Mouse (Mus musculus) ovary, postnatal 14 days (tissue): ENCODE measurements around the gene Tmem270.

ENCODE experiments used
- DNase-seq: peaks from one replicate; pipeline ENCODE4 v3.0.0; 2022; ENCODE audit warnings: low spot score

The Tmem270 gene

GRCm38 (mm10) chr5:134929988-134930387 is 23.5 kb upstream of the Tmem270 start:
- DNase-seq: no peak

DNA sequence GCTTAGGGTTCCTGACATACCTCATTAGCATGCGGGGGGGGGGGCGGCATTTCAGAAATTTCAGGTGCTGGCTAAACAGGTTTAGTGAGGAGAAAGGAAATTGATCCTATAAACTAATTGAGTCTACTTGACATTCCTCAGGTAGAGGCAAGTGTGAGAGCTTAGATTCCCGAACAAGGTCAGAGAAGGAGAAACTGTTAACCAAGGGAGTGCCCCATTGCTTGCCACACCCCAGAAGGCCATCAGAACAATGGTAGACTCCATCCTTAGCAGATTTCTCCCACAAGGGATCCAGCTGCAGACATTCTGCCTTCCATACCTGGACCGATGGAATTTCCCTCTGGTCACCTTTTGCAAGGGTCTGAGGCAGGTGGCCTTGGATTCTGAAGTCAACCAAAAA is 20.2 kb upstream of the Tmem270 start:
- DNase-seq: no peak

DNA sequence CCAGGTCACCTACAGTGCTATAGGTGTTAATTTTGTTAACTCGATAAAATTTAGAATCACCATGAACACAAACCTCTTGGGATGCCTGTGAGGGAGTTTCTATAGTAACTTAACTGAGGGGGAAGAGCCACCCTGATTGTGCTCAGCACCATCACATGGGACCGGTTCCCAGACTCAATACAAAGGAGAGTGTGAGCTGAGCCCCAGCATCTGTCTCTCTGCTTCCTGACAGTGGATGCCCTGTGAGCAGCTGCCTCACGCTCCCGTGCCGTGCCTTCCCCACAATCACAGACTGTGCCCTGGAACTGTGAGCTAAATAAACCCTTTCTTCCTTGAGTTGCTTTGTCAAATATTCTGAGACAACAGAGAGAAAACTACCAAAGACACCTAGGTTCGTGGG is 16.6 kb upstream of the Tmem270 start:
- no peak for DNase-seq

GRCm38 (mm10) chr5:134921106-134921505 is 14.6 kb upstream of the Tmem270 start:
- no peak for DNase-seq

DNA sequence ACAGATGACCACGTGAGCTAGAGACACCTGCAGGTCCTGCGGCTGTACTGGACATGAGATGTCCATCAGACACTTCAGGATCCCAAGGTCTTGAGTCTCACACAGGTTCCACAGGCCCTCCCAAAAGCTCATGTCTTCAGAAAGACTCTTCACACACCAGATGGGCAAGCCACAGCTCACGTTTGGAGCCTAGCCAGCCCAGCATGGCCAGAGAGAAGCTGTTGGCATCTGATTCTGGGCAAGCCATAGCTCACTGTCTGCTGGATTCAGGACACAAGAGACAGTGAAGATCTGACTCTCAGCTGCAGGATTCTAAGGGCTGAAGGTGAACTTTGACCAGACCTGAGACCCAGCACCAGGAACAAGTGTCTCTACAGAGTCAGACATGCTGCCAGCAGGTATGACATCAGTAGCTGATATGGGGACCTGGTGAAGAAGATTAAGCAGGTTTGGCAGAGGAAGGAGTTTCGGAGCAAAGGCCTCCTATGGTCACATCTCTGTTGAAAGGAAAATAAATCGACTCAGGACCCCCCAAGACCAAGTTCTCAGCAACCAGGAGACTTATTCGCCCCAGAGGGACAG is 13.7 kb upstream of the Tmem270 start:
- DNase-seq: no peak

DNA sequence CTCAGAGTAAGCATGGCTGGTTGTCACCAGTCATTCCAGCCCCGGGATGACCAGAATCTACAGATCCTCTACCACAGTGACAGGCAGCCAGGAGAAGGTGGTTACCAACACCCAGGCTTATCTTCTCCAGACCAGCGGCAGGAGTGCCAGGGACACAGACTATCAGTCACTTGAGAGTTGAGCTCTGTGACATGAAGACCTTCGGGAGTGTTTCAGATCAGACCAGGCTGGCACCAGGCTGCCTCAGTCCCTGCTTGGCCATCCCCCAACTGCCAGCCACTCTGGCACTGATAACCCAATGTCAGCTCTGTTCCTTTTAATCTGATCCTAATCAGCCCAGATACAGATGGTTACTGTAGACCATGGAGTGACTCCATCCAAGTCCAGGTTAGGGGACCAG is 12.6 kb upstream of the Tmem270 start:
- DNase-seq: no peak

DNA sequence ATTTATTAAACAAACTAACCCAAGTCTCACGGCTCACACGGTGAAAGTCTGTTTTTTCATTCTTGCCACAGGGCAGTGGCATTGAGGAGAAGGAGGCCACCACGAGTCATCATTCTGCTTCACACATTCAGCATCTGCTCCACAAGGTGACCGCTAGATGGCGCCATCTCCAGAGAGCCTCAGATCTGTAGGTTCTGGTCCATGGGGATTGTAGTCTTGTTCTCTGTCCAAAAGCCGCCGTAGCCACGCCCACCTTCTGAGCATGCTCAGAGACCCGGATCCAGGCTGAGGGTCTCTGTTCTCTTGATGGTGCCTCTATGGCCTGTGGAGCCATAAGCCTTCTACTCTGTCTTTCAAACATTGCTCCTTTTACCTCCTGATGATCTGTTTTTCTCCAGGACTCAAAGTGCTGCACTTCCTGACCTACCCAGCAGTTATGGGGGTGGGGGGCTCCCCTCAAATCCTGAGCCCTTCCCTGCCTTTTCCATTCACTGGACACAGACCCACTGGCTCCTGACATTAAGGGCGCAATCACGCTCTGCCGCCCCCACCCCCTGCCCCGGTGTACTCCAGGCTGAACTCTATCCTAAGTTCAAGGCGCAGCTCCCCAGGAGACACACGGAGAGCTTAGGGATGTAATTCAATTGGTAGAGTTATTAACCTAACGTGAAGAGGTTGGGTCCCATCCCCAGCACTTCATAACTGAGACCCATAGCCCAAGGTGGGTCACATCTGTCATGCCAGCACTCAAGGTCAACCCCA is 11.7 kb upstream of the Tmem270 start:
- DNase-seq: peak; percentile 63

GRCm38 (mm10) chr5:134915311-134915710 is 8.8 kb upstream of the Tmem270 start, which contains the start of gene Cldn13:
Gene Cldn13, minus strand, starts transcription at chr5:134915526.
- no peak for DNase-seq

- DNase-seq: no peak
These were observed 8.0 kb upstream of the Tmem270 start for GRCm38 (mm10) chr5:134914510-134914909.

DNA sequence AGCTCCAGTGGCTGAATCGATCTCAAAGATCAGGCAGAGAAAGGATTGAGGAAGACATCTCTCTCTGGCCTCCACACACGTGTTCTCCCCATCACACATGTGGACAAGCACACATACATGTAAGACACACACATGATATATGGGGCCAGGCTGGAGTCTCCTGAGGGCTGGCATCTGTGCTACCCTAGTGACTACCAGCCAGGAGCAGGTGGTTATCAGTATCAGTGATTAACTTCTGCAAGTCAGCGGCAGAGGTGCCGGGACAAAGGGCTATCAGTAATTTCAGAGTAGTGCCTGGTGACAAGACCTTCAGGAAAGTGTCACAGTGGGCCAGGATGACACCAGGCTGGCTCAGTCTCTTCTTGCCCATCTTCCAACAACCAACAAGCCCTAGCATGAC is 7.2 kb upstream of the Tmem270 start:
- no peak for DNase-seq

DNA sequence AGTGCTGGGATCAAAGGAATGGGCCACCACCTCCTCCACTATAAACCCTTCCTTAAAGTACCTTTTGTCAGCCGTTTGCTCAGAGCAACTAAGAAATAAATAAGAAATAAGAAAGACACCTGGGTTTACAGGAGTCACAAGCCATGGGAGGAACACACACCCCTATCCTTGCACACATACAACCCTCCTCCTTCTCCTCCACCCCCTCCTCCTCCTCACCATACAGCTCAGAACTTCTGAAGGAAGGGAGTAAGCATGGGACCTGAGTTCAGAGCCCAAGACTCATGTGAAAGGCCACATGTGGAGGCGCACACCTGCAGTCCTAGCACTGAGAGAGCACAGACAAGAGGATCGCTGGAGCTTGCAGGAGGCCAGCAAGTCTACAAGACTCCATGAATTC is 6.8 kb upstream of the Tmem270 start:
- DNase-seq: no peak

GRCm38 (mm10) chr5:134911901-134912300 is 5.4 kb upstream of the Tmem270 start:
- DNase-seq: no peak

GRCm38 (mm10) chr5:134907135-134907534 is 602 bp upstream of the Tmem270 start:
- peak; percentile 98 for DNase-seq

DNA sequence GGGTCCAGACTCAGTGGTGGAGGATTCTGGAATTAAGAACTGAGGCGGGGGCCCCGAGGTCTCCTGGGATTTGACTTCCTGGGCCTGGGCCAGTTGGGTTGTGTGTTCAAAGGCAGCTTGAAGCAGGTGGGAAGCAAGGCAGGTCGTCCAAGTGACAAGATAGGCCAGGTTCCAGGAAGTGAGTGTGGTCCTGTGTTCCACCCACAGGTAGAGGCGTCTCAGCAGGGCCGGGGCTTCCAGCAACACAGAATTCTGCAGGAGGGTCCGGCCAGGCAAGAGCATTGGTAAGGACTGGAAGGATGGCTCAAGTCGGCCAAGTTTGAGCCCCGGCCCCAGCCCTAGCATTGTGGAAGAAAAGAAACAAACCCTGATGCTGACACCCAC is 4.9 kb downstream of the Tmem270 start:
- DNase-seq: no peak

DNA sequence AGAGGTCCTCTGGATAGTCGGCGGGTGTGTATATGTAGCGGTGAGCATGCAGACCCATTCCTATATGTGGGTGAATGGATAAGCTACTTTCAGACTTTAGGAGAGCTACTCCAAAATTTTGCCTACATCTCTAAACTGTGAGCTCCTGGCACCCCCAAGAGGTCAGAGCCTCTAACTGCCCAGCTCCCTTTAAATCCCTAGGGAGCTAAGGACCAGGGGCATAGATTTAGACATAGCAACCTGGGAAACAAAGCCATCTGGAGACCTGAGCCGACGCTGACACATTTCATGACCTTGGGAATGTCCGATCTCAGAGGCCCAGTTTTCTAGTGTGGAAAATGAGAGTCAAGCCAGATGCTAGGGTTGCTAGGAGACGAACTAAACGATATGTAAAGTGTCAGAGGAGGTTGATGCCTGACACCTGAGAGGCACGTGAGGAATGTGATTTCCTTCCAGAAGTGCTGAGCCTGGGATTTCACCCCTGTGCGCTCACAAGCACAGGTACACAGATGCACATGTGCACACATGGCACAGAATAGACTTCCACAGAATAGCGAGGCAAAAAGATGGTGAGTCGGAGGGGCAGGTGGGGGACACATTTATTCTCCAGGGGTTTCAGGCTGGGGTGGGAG is 5.4 kb downstream of the Tmem270 start:
- DNase-seq: peak; percentile 45

DNA sequence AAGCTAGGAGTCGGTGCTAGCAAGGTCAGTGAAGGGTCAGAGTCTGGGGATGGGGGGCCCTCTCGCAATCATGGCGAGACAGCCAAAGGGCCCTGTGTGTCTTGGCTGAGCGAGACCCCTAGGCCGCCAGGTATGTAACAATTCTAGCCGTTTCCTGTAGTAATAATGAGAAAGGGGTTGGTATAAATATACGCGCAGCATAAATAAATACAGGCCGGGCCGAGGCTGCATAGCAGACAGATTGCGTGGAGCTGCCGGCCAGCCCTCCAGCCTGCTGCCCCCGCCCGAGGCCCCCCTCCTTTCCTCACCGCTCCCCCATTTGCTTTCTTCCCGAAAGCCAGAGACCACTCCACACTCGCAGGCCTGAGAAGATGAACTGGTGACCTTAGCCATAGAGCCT is 8.9 kb downstream of the Tmem270 start:
- DNase-seq: no peak

GRCm38 (mm10) chr5:134896965-134897364 is 9.6 kb downstream of the Tmem270 start:
- DNase-seq: no peak

GRCm38 (mm10) chr5:134895291-134895690 is 11.2 kb downstream of the Tmem270 start:
- no peak for DNase-seq

DNA sequence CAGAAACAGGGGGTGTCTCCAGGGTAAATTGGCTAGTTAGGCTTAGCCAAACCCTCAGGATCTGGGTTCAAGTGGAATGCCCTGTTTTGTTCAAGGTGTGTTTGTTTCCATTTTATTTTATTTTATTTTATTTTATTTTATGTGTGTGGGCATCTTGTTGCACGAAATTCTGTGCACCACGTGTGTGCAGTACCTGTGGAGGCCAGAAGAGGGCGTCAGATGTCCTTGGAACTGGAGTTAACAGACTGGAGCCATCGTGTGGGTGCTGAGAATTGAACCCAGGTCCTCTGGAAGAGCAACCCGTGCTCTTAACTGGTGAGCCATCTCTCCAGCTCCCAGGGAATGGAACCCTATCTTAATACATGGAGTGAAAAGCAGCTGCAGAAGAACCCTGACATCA is 13.8 kb downstream of the Tmem270 start:
- DNase-seq: no peak

GRCm38 (mm10) chr5:134891552-134891951 is 15.0 kb downstream of the Tmem270 start:
- DNase-seq: no peak

- no peak for DNase-seq
These were observed 15.9 kb downstream of the Tmem270 start for GRCm38 (mm10) chr5:134890601-134891054.

DNA sequence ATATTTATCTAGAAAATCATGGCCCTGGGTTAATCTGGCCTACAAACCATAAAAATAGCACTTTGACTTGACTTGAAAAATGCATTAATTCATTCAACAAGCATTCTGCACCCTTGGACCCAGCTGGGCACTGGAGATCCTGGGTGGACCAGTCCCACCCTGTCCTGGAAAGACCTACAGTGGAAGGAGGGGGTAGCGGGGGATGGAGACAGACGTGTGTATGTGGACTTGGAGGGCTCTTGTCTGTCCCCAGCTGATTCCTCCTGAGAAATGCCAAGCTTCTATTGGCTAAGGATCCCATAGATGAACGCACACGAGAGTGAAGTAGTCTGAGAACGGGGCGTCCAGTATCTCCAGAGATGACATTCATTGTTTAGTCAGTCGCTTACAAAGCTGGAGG is 18.0 kb downstream of the Tmem270 start:
- no peak for DNase-seq
